Mouse (Mus musculus) ES-E14 (cell line): ENCODE measurements around the gene Grin2c. TPM values are rescaled to one million over a fixed set of nuclear protein-coding genes. Genes with fewer than 3 reads are reported as not detected.

Experiments
- DNase-seq: peaks from one replicate; pipeline ENCODE4 v3.0.0-alpha.2; 2013; ENCODE audit warnings: low read depth, low spot score
- H3K27ac ChIP-seq: 2 replicates; pipeline ENCODE4 v1.5.1; 2012; ENCODE audit warnings: low read depth, mild to moderate bottlenecking, low read length, moderate library complexity, mixed read lengths; ENCODE audit not compliant: poor library complexity, insufficient read depth, severe bottlenecking
- H3K36me3 ChIP-seq: 2 replicates; pipeline ENCODE4 v1.6.1; 2012; ENCODE audit warnings: mild to moderate bottlenecking, low read length, moderate library complexity, mixed read lengths; ENCODE audit not compliant: control insufficient read depth, poor library complexity, insufficient read depth, severe bottlenecking
- H3K4me1 ChIP-seq, 2 experiments: fragments of 150-350 bp in 1 of 2; sonication (generic) in 1 of 2; 2 replicates each; pipeline ENCODE4 v1.6.1; 2012; ENCODE audit warnings: low read length in 2 of 2, mild to moderate bottlenecking in 1 of 2, mixed read lengths in 1 of 2; ENCODE audit not compliant: control insufficient read depth in 2 of 2, insufficient read depth in 2 of 2, poor library complexity in 1 of 2
- H3K4me3 ChIP-seq, 2 experiments: fragments of 150-350 bp in 1 of 2; sonication (generic) in 1 of 2; 2 replicates each; pipeline ENCODE4 v1.5.1; 2012; ENCODE audit warnings: low read length in 2 of 2, low read depth in 1 of 2, mild to moderate bottlenecking in 1 of 2, mixed read lengths in 1 of 2; ENCODE audit not compliant: insufficient read depth in 1 of 2, poor library complexity in 1 of 2, severe bottlenecking in 1 of 2
- H3K9ac ChIP-seq: 2 replicates; pipeline ENCODE4 v1.6.1; 2012; ENCODE audit warnings: low read depth, mild to moderate bottlenecking, low read length, mixed read lengths; ENCODE audit not compliant: poor library complexity, insufficient read depth, severe bottlenecking
- H3K9me3 ChIP-seq: fragments of 150-350 bp; sonication (generic); 2 replicates; pipeline ENCODE4 v1.6.1; 2012; ENCODE audit warnings: low read depth, mild to moderate bottlenecking, low read length; ENCODE audit not compliant: control insufficient read depth, insufficient read depth
- CHD2 ChIP-seq: IDR thresholded peaks from 2 replicates; pipeline ENCODE4 v1.6.1; 2014; ENCODE audit warnings: mild to moderate bottlenecking, low read depth, low read length, inconsistent platforms
- HCFC1 ChIP-seq: IDR thresholded peaks from 2 replicates; pipeline ENCODE4 v1.6.1; 2012; ENCODE audit warnings: low read length, inconsistent platforms, borderline replicate concordance; ENCODE audit not compliant: insufficient read depth
- MAFK ChIP-seq: IDR thresholded peaks from 2 replicates; pipeline ENCODE4 v1.6.1; 2014; ENCODE audit warnings: mild to moderate bottlenecking, low read depth, low read length, inconsistent platforms; ENCODE audit not compliant: insufficient read depth
- ZC3H11A ChIP-seq: IDR thresholded peaks from 2 replicates; pipeline ENCODE4 v1.6.1; 2012; ENCODE audit warnings: low read depth, mild to moderate bottlenecking, inconsistent platforms, low read length, borderline replicate concordance
- ZNF384 ChIP-seq: IDR thresholded peaks from 2 replicates; pipeline ENCODE4 v1.6.1; 2012; ENCODE audit warnings: low read depth, low read length, inconsistent platforms
- in situ Hi-C, 2 experiments: fragments of 600-800 bp; cut with MboI; formaldehyde crosslinking; loops; one replicate each; pipeline ENCODE4 v1.15.1; 2025; ENCODE audit warnings: low sequenced_read_pairs in 2 of 2, inconsistent platforms in 1 of 2; ENCODE audit not compliant: unreplicated experiment in 2 of 2
- total RNA-seq: library from RNA; depleted of rRNA; stranded (reverse); fragments of 300-350 nt; gene quantifications from 2 replicates; pipeline ENCODE4 v1.2.3, GENCODE M21; 2012

The Grin2c gene
- total RNA-seq, 1 experiment: 0.22 TPM

DNA sequence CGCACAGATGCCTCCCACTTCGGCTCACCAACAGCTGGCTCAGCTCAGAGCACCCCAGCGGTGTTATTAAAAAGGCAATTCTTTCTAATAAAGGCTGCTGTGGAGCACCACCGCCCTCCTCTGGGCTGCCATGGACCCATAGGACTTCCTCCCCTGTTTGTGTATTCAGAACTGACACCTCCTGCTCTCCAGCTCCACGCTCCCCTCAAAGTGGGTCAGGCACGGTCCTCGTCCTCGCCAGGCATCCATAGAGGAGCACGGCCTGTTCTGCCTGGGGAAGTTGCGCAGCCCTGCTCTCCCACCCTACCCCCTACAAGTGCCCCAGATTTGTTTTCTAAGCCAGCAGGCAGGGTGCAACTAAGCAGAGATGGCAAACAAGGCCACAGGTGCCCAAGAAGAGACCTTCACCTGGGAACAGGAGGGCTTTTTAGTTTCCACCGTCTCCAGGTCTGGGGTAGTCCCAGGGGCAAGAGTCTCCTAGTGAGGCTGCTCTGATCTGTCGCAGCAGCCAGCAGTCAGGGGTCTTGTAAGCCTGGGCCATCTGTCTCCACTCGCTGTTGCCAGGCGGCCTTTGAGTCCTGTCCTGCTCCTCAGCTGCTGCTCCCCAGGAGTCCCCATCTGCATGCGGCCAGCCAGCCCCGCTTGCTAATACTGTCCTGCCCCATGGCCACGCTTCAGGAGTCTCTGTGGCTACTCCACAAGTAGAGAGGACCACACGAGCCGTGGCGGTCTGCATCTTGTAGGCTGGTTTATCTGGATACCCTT is 33.3 kb downstream of the Grin2c start:
- TF ChIP-seq MAFK (no peak), CHD2 (no peak), HCFC1 (no peak), ZNF384 (no peak), ZC3H11A (no peak)
- DNase-seq: no peak
- H3K36me3 ChIP-seq: no peaks in the 10 kb centered on the region; the same call in 1 of the 2 replicates
- H3K4me1 ChIP-seq: peaks cover 3 to 21% of the 10 kb centered on the region in 2 experiments; a peak in 3 of 4 replicates
- H3K4me3 ChIP-seq: no peak overlapping the region
- no peak overlapping the region for H3K27ac ChIP-seq
- in situ Hi-C loops: no loop called here
- H3K9ac ChIP-seq: no peak overlapping the region
- H3K9me3 ChIP-seq: no peaks in the 10 kb centered on the region

DNA sequence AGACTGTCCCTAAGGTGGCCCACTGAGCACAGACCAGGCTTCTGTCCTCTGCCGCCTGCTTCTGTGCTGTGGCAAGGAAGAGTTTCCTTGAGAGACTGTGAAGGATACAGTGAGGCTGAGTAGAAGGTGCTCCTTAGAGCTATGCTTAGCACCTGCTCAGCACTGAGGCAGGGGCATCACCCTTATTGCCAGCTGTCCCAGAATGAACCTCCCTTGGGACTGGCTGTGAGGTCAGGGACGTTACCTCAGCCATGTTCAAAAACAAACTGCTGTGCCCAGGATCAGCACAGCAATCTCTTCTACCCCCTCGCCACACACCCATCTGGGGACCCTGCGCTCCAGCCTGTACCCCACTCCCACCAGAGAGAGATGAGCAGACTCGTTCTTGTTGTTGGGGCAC is 34.2 kb downstream of the Grin2c start:
- peaks cover 3 to 27% of the 10 kb centered on the region in 2 experiments; a peak in 3 of 4 replicates for H3K4me1 ChIP-seq
- H3K27ac ChIP-seq: no peak overlapping the region
- H3K4me3 ChIP-seq: no peak overlapping the region
- no peaks in the 10 kb centered on the region; the same call in 1 of the 2 replicates for H3K36me3 ChIP-seq
- no peak for DNase-seq
- H3K9me3 ChIP-seq: no peaks in the 10 kb centered on the region
- in situ Hi-C loops: no loop called here
- H3K9ac ChIP-seq: no peak overlapping the region
- TF ChIP-seq ZC3H11A: no peak
- TF ChIP-seq CHD2: no peak
- TF ChIP-seq ZNF384: no peak
- no peak for TF ChIP-seq MAFK
- TF ChIP-seq HCFC1: no peak

DNA sequence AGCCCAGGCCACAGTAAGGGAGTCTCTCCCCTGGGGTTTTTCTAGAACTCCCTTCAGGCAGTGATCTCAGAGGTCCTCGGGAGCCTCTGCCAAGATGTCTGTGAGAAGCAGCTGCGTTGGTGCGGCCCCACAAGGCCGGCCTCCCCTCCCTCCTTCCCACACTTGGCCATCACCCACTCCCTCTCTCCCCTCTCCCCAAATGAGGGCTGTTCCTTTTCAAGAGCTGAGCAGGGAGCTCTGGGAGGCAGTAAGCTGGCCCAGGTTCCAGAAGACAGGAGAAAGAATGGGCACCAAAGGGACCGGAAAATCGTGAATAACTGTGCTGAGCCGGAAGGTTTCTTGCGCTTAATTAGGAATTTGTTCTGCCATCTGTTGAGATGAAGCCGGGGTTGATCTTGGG is 35.1 kb downstream of the Grin2c start:
- no peak overlapping the region for H3K27ac ChIP-seq

DNA sequence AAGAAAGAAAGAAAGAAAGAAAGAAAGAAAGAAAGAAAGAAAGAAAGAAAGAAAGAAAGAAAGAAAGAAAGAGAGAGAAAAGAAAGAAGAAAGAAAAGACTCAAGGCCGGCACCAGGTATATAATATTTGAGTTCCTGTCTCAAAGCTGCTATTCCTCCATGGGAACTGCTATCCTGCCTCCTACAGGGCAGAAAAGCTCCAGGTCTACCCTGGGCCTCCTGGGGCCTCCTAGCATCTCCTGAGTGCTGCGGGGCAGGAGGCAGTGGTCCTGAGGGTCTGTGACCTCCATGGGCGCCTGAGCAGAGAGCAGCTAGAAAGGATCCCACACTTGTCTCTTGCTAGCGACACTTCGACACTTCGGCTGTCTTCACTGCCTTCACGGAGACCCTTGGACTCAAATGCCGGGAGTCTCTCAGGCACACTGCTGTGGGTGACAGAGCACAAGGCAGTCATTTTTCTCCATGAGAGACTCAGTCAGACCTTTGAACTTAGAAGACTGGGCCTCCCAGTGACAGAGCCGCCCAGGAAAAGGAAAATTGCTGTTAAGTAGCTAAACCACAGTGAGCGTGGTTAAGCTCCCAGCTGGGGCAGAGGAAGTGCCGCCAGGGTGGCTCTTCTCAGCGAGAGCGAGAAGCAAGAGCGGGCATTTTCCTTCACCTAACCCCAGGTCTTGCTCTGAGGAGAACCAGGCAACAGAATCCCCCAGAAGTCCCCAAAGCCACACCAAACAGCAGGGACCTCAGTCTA is 35.7 kb downstream of the Grin2c start:
- DNase-seq: no peak
- Histone ChIP-seq H3K4me1 (peaks cover 0 to 35% of the 10 kb centered on the region in 2 experiments; a peak in 3 of 4 replicates), H3K4me3 (no peak overlapping the region), H3K9ac (no peak overlapping the region), H3K27ac (no peak overlapping the region), H3K36me3 (no peaks in the 10 kb centered on the region), H3K9me3 (no peaks in the 10 kb centered on the region)
- in situ Hi-C loops: no loop called here
- TF ChIP-seq HCFC1 (no peak), MAFK (no peak), ZC3H11A (no peak), CHD2 (no peak), ZNF384 (no peak)

More for the DNA sequence above, 35.1 kb downstream of the Grin2c start:
- H3K36me3 ChIP-seq: no peaks in the 10 kb centered on the region; the same call in 1 of the 2 replicates
- in situ Hi-C loops: no loop called here
- H3K9me3 ChIP-seq: no peaks in the 10 kb centered on the region
- H3K9ac ChIP-seq: no peak overlapping the region
- TF ChIP-seq HCFC1 (no peak), CHD2 (no peak)
- peaks cover 3 to 35% of the 10 kb centered on the region in 2 experiments; a peak in 3 of 4 replicates for H3K4me1 ChIP-seq
- no peak overlapping the region for H3K4me3 ChIP-seq
- DNase-seq: no peak
